Mouse (Mus musculus) bone marrow macrophage, adult 2 months (primary cell): ENCODE data around the gene Slc25a45. TPM values are rescaled to one million over a fixed set of nuclear protein-coding genes. Genes with fewer than 3 reads are reported as not detected.

Experiments used
- H3K27ac ChIP-seq: 2 replicates; pipeline ENCODE4 v1.5.1; 2012; ENCODE audit warnings: low read depth, low read length; ENCODE audit not compliant: insufficient read depth
- H3K4me1 ChIP-seq: 2 replicates; pipeline ENCODE4 v1.6.1; 2012; ENCODE audit warnings: low read length; ENCODE audit not compliant: control insufficient read depth, insufficient read depth
- H3K4me3 ChIP-seq: 2 replicates; pipeline ENCODE4 v1.5.1; 2012; ENCODE audit warnings: mild to moderate bottlenecking, low read length, moderate library complexity; ENCODE audit not compliant: insufficient read depth
- CTCF ChIP-seq: IDR thresholded peaks from 2 replicates; pipeline ENCODE4 v1.5.1; 2012; ENCODE audit warnings: low read depth, mild to moderate bottlenecking, low read length, moderate library complexity
- POLR2A ChIP-seq: IDR thresholded peaks from 2 replicates; pipeline ENCODE4 v1.6.1; 2012; ENCODE audit warnings: mild to moderate bottlenecking, low read depth, low read length, borderline replicate concordance
- polyA plus RNA-seq: library from polyadenylated mRNA; stranded (reverse); fragments of >200 nt; gene quantifications from 2 replicates; pipeline ENCODE4 v1.2.4, GENCODE M21; 2012; ENCODE audit not compliant: missing spikeins, insufficient read depth, insufficient read length

Gene Slc25a45
- polyA plus RNA-seq, 1 experiment, result 78.0 TPM

- Histone ChIP-seq H3K27ac (peak overlapping the region; percentile 100), H3K4me3 (peak overlapping the region; percentile 78), H3K4me1 (peaks cover 15% of the 10 kb centered on the region)
- TF ChIP-seq CTCF (no peak), POLR2A (peak; percentile 97)
These were observed 32.1 kb upstream of the Slc25a45 start for GRCm38 (mm10) chr19:5845319-5846135.

DNA sequence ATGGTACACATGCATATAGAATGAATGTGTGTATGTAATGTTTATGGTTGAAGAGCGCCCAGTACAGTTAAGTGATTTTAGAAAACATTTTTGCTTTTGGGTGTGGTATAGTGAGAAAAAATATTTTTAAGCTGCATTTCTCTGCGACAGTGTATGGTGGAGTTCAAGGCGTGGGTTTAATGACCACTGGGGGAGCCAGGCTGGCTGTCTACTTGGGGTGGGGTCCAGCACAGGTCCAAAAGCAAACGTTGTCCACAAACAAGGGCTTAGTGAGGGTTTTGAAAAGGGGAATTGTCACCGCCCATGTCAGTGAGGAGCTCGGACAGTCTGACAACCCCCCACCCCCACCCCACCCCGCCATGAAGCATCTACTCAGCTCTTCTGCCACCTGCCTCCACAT, 31.5 kb upstream of the Slc25a45 start:
- peak overlapping the region; percentile 100 for H3K27ac ChIP-seq
- peak overlapping the region; percentile 51 for H3K4me3 ChIP-seq
- no peak for TF ChIP-seq POLR2A
- no peak for TF ChIP-seq CTCF
- peaks cover 18% of the 10 kb centered on the region for H3K4me1 ChIP-seq

DNA sequence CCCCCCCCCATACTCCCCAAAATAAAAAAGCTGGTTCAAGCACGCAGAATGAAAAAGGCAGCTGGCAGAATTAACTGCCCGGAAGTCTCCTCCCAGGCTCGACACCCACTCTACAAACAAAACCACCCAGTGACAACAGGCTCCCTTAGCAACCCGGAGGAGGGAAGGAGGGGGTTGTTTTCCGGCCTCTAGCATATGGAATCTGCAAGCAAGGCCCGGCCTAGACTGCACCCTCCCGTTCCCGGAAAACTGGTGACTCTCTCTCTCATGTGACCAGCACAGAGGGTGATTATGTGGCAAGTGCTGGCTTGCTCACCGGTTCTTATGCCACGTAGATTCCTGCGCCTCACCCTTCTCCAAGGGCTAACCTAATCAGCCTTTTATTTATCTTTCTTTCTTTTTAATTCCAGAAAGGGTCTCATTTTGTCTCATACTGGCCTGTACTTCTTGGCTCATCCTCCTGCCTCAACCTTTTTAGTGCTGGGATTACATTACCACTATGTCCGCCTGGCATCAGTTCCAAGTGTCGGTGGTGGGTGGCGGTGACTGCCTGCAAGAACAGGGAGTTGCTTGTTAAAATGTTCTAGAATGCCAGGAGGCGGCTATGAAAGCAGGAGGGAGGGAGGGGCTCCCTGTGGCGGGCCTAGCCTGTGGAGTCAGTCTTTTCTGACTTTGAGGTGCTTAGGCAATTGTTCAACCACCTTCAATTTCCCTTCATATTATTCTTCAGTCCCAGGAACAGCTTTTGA, 30.9 kb upstream of the Slc25a45 start:
- H3K27ac ChIP-seq, result peak overlapping the region; percentile 100
- H3K4me1 ChIP-seq, result peaks cover 24% of the 10 kb centered on the region
- peak overlapping the region; percentile 81 for H3K4me3 ChIP-seq
- TF ChIP-seq CTCF (no peak), POLR2A (no peak)

DNA sequence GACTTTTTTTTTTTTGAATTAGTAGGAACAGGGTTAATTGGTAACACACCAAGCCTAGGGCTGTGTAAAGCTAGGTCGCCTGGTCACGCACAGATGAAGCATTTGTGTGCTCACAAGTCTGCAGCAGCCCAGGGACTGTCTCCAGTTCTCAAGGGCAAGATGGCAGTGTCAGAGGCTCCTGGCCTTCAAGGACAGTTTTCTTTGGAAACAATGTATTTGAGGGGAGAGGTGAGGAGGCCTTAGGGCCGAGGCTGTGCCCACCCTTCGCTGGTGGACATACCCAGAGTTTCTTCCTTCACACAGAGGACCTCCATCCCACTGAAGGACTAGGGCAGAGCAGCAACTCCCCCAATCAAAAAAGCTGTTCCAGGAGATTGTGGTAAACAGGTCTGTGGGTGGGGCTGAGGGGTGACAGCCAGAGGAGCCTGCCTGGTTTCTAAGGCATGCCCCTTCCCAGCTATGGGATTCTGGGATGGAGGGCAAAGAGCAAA, 30.3 kb upstream of the Slc25a45 start:
- Histone ChIP-seq H3K4me1 (peaks cover 30% of the 10 kb centered on the region), H3K27ac (peak overlapping the region; percentile 100), H3K4me3 (peak overlapping the region; percentile 81)
- TF ChIP-seq POLR2A, result peak; percentile 37; the same call in 1 of the 2 replicates
- no peak for TF ChIP-seq CTCF

DNA sequence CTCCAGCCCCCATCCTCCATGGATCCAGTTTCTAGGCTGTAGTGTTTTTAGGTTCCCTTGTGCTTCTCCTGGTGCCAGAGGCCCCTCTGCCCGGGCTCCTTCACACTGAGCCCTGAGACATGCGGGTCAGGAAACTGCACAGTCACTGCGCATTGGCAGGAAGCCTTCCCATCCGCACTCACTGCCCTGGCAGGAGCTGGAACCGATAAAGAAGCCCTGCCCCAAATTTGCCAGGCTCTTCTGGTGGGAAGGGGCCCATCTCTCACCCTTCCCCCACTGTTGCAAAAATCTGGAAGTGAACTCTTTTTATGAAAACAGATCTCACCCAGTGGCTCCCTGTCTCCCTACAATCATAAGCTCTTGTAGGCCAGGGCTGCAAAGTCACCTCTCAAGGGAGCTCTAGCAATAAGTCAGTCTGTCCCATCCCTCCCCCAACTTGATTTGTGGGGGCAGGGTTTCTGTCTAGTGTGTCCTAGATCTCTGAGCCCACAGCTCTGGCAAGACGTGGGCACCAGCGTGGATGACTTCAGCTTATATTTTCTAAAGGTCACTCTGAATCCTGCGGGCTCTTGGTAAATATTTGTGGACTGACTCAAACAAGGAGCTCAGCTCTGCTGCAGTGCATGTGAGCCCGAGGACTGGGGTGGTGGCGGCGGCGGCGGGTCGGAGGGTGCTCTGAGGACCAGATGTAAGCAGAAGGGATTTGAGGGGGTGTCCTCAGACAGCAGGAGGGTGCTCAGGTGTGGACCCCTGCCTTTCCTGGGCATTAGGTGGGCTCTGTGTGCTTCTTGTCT, 29.4 kb upstream of the Slc25a45 start:
- peak overlapping the region; percentile 100 for H3K27ac ChIP-seq
- H3K4me3 ChIP-seq, result peak overlapping the region; percentile 81
- H3K4me1 ChIP-seq, result peaks cover 32% of the 10 kb centered on the region
- TF ChIP-seq POLR2A, result no peak; the same call in 1 of the 2 replicates
- no peak for TF ChIP-seq CTCF

GRCm38 (mm10) chr19:5848826-5849672, 28.6 kb upstream of the Slc25a45 start:
- Histone ChIP-seq H3K27ac (peak overlapping the region; percentile 100), H3K4me1 (peaks cover 32% of the 10 kb centered on the region), H3K4me3 (peak overlapping the region; percentile 81)
- TF ChIP-seq POLR2A (peak; percentile 6; the same call in 1 of the 2 replicates), CTCF (no peak)

DNA sequence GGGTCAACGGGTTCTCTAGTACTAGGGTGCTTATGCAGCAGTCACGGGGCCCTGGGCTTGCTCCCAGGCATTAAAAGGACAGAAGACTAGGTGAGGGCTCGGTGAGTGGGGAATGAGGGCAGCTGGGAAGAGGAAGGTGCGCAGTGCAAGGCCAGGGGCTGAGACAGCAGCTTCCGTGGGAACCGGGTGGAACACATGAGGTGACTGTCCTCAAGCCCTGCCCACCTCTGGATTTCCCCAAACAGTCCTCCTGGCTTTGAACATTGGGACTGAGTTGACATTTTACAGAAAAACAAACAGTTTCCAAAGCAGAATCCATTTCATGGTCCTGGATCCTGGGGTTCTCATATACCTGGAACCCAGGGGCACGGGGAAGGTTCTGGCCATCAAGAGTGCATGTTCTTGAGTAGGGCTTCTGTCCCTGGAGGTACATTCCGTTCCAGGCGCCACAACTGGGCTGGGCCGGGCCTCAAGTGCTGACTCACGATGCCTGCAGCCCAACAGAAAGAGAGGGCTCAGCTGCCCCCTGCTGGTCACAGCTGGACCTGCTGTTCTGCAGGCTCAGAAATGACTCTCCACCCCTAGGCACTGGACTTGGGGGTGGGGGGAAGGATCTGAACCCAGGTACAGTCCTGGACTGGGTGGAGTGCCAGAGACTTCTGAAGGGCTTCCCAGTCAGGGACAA, 27.6 kb upstream of the Slc25a45 start:
- Histone ChIP-seq H3K4me1 (peaks cover 32% of the 10 kb centered on the region), H3K27ac (peak overlapping the region; percentile 100), H3K4me3 (peak overlapping the region; percentile 81)
- TF ChIP-seq CTCF (peak; percentile 83), POLR2A (0 out of 2 replicates have a peak, but pooled peaks have one; percentile 31)

GRCm38 (mm10) chr19:5850860-5851259, 26.7 kb upstream of the Slc25a45 start:
- peaks cover 32% of the 10 kb centered on the region for H3K4me1 ChIP-seq
- peak overlapping the region; percentile 100 for H3K27ac ChIP-seq
- H3K4me3 ChIP-seq, result no peak overlapping the region
- no peak for TF ChIP-seq CTCF
- no peak for TF ChIP-seq POLR2A
